Mouse (Mus musculus) lung, embryonic 14.5 days (tissue): ENCODE data around the gene Cntnap4. TPM values are rescaled to one million over a fixed set of nuclear protein-coding genes. Genes with fewer than 3 reads are reported as not detected.

Experiments
- ATAC-seq: fragments of 200-750 bp; cut with Nextera tagmentation; 2 replicates; pipeline ENCODE4 v1.8.0; 2017; ENCODE audit warnings: mild to moderate bottlenecking, moderate TSS enrichment, moderate library complexity; ENCODE audit not compliant: insufficient read depth
- DNase-seq: peaks from one replicate; pipeline ENCODE4 v3.0.0-alpha.2; 2015
- H3K27ac ChIP-seq: fragments of 300-500 bp; sonication (generic); 2 replicates; pipeline ENCODE4 v1.5.1; 2014; ENCODE audit warnings: low read depth, mild to moderate bottlenecking, moderate library complexity
- H3K27me3 ChIP-seq: fragments of 300-500 bp; sonication (generic); 2 replicates; pipeline ENCODE4 v1.6.1; 2014; ENCODE audit warnings: low read length, control low read depth; ENCODE audit not compliant: insufficient read depth
- H3K36me3 ChIP-seq: fragments of 300-500 bp; sonication (generic); 2 replicates; pipeline ENCODE4 v1.6.1; 2014; ENCODE audit warnings: control low read depth; ENCODE audit not compliant: insufficient read depth
- H3K4me1 ChIP-seq: fragments of 300-500 bp; sonication (generic); 2 replicates; pipeline ENCODE4 v1.6.1; 2014; ENCODE audit warnings: antibody characterized with exemption, control low read depth; ENCODE audit not compliant: insufficient read depth
- H3K4me2 ChIP-seq: fragments of 300-500 bp; sonication (generic); 2 replicates; pipeline ENCODE4 v1.6.1; 2014; ENCODE audit warnings: mild to moderate bottlenecking
- H3K4me3 ChIP-seq: fragments of 300-500 bp; sonication (generic); 2 replicates; pipeline ENCODE4 v1.5.1; 2014; ENCODE audit warnings: low read depth, low read length
- H3K9ac ChIP-seq: fragments of 300-500 bp; sonication (generic); 2 replicates; pipeline ENCODE4 v1.6.1; 2014
- H3K9me3 ChIP-seq: fragments of 300-500 bp; sonication (generic); 2 replicates; pipeline ENCODE4 v1.6.1; 2016; ENCODE audit warnings: low read depth, low read length, control low read depth
- CTCF ChIP-seq: IDR thresholded peaks from 2 replicates; pipeline ENCODE4 v1.5.1; 2016; ENCODE audit warnings: antibody characterized with exemption, low read depth
- WGBS: fragments of 180-500 bp; shearing (Covaris S2); extraction: QIAGEN DNeasy Blood & Tissue Kit; methylation state at CpG from one replicate; pipeline ENCODE4 v1.1.7; 2014; 5-methylcytosine and 5-hydroxymethylcytosine counted together
- polyA plus RNA-seq: library from polyadenylated mRNA; unstranded; fragments of >200 nt; fragmentation: Nextera tagmentation; extraction: Ambion mirVana; gene quantifications from 2 replicates; pipeline ENCODE4 v1.2.1, GENCODE M21; 2014

Gene Cntnap4
- polyA plus RNA-seq: 0.12 TPM in 1 of 2 replicates, not detected in the other

- Histone ChIP-seq H3K4me2 (peak within 1 kb of the TSS; percentile 40; the same call in 1 of the 2 replicates), H3K9ac (no peak within 1 kb of the TSS), H3K27me3 (peaks cover 19% of the 10 kb centered on the region), H3K27ac (no peak within 1 kb of the TSS), H3K4me3 (peak within 1 kb of the TSS; percentile 14), H3K9me3 (no peaks in the 10 kb centered on the region), H3K36me3 (no peaks in the 10 kb centered on the region), H3K4me1 (no peaks in the 10 kb centered on the region)
- no peak for TF ChIP-seq CTCF
- peak; percentile 34 for DNase-seq
- 3% methylated on average over 18 of the region's 18 CpGs for WGBS
- no peak for ATAC-seq
Measured at GRCm38 (mm10) chr8:112569471-112570141, at the start of gene Cntnap4. Gene Cntnap4 (plus strand): TSS chr8:112570043.

GRCm38 (mm10) chr8:112557376-112557775, 12.5 kb upstream of the Cntnap4 start:
- Histone ChIP-seq H3K27me3 (no peaks in the 10 kb centered on the region), H3K9me3 (no peaks in the 10 kb centered on the region), H3K4me3 (no peak overlapping the region), H3K36me3 (no peaks in the 10 kb centered on the region), H3K4me1 (no peaks in the 10 kb centered on the region), H3K4me2 (no peak overlapping the region), H3K27ac (no peak overlapping the region), H3K9ac (no peak overlapping the region)
- no peak for DNase-seq
- no peak for ATAC-seq
- TF ChIP-seq CTCF: no peak
- 30% methylated on average over 4 of the region's 4 CpGs for WGBS

GRCm38 (mm10) chr8:112570541-112570940, 698 bp downstream of the Cntnap4 start:
- H3K9ac ChIP-seq: no peak overlapping the region
- DNase-seq (no peak), ATAC-seq (no peak)
- H3K4me3 ChIP-seq: no peak overlapping the region
- H3K4me2 ChIP-seq: no peak overlapping the region
- 9% methylated on average over 6 of the region's 6 CpGs for WGBS
- no peaks in the 10 kb centered on the region for H3K9me3 ChIP-seq
- no peak overlapping the region for H3K27ac ChIP-seq
- no peak for TF ChIP-seq CTCF
- H3K4me1 ChIP-seq: no peaks in the 10 kb centered on the region
- H3K27me3 ChIP-seq: peaks cover 19% of the 10 kb centered on the region
- no peaks in the 10 kb centered on the region for H3K36me3 ChIP-seq

DNA sequence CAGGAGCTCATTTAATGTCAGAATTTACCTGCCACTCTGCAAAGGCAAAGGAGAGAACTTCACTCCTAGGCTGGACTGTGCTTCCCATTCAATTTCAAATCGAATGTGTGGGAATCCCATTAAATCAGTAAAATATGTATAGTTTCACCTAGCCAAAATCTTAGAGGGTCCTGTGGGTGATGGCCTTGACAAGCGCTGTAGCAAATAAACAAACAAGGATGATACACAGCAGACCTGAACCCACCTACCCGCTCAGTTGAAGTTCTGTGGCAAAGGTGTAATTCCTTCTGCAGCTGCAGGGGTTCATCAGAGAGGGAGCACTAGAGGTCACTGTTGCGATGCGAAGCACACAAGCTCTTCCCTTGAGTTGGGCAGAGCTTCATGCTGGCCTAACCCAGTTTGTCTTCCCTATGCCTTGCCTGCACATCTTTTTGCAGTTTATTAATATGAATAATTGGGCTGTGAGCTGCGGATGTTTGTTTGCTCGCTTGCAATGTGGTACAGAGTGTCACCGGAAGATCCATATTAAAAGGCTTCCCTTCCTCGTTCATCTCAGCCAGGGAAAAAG, 1.6 kb downstream of the Cntnap4 start:
- DNase-seq (peak; percentile 78), ATAC-seq (peak; percentile 58; the same call in 1 of the 2 replicates)
- H3K4me1 ChIP-seq: no peaks in the 10 kb centered on the region
- no peaks in the 10 kb centered on the region for H3K9me3 ChIP-seq
- peaks cover 19% of the 10 kb centered on the region for H3K27me3 ChIP-seq
- no peak overlapping the region for H3K27ac ChIP-seq
- H3K36me3 ChIP-seq: no peaks in the 10 kb centered on the region
- 12% methylated on average over 9 of the region's 9 CpGs for WGBS
- H3K4me2 ChIP-seq: no peak overlapping the region
- no peak overlapping the region for H3K4me3 ChIP-seq
- TF ChIP-seq CTCF: peak; percentile 77
- H3K9ac ChIP-seq: no peak overlapping the region

GRCm38 (mm10) chr8:112581473-112581872, 11.6 kb downstream of the Cntnap4 start:
- no peak overlapping the region for H3K9ac ChIP-seq
- no peak overlapping the region for H3K4me2 ChIP-seq
- no peaks in the 10 kb centered on the region for H3K27me3 ChIP-seq
- no peak for DNase-seq
- H3K36me3 ChIP-seq: no peaks in the 10 kb centered on the region
- H3K4me3 ChIP-seq: no peak overlapping the region
- H3K27ac ChIP-seq: no peak overlapping the region
- WGBS: 25% methylated on average over 6 of the region's 6 CpGs
- TF ChIP-seq CTCF: no peak
- ATAC-seq: no peak
- H3K9me3 ChIP-seq: no peaks in the 10 kb centered on the region
- H3K4me1 ChIP-seq: no peaks in the 10 kb centered on the region

- DNase-seq (no peak), ATAC-seq (no peak)
- TF ChIP-seq CTCF: no peak
- Histone ChIP-seq H3K27ac (no peak overlapping the region), H3K9me3 (no peaks in the 10 kb centered on the region), H3K9ac (no peak overlapping the region), H3K4me1 (no peaks in the 10 kb centered on the region), H3K4me3 (no peak overlapping the region), H3K4me2 (no peak overlapping the region), H3K27me3 (no peaks in the 10 kb centered on the region), H3K36me3 (no peaks in the 10 kb centered on the region)
- WGBS: 83% methylated on average over 2 of the region's 2 CpGs
Measured at GRCm38 (mm10) chr8:112583440-112583839, 13.6 kb downstream of the Cntnap4 start.

GRCm38 (mm10) chr8:112588357-112589051, 18.7 kb downstream of the Cntnap4 start:
- Histone ChIP-seq H3K4me2 (peak overlapping the region; percentile 51), H3K9ac (no peak overlapping the region), H3K4me3 (no peak overlapping the region), H3K9me3 (no peaks in the 10 kb centered on the region), H3K36me3 (no peaks in the 10 kb centered on the region), H3K27ac (no peak overlapping the region), H3K4me1 (no peaks in the 10 kb centered on the region), H3K27me3 (no peaks in the 10 kb centered on the region)
- 26% methylated on average over 8 of the region's 8 CpGs for WGBS
- ATAC-seq (peak; percentile 87; the same call in 1 of the 2 replicates), DNase-seq (peak; percentile 64)
- no peak for TF ChIP-seq CTCF
